Mouse (Mus musculus): Measurements from ENCODE around the gene Fpr-rs6.

Gene Fpr-rs6

GRCm38 (mm10) chr17:20182997-20183396 is at the start of gene Fpr-rs6:
Gene Fpr-rs6 (minus strand): TSS chr17:20183097.
- no peak for DNase-seq
